Mouse (Mus musculus) mouse embryonic stem cell (cell line): ENCODE measurements at regions not wholly inside any gene's neighbourhood (a gene's known extent, or its start where the extent isn't known, plus 50 kb on each side); places are given as distances from the start of the nearest gene placed in this dataset.
"Not testable (repeated sequence)": the region's sequence is repeated elsewhere in the genome, so short reads cannot be mapped to it uniquely, and the experiment has no call there.

Source experiments
- in situ Hi-C, 2 experiments: fragments of 300-500 bp; cut with MboI; formaldehyde crosslinking; loops; 1 replicate in 1 of 2; 3 replicates in 1 of 2; pipeline ENCODE4 v1.14.3; 2019 to 2020; ENCODE audit warnings: low sequenced_read_pairs in 2 of 2, low pct_unique_long_range_greater_than_20kb in 1 of 2, mixed read lengths in 1 of 2; ENCODE audit not compliant: unreplicated experiment in 1 of 2

DNA sequence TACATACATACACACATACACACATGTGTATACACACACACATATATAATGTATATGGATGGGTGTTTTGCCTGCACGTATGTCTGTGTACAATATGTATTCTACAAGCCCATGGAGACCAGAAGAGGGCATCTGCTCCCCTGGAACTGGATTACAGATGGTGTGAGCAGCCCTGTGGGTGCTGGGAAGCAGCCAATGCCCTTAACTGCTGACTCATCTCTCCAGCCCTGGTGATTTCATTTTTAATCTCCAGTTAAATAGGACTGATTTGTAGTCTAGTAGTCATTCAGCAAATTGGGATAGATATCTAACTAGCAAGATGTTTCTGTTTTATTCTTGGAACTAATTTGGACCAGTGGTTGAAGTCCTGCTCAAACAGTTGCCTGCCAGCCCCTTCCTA, 94.1 kb downstream of the H2al2a start:
- in situ Hi-C loops = no loop called here

DNA sequence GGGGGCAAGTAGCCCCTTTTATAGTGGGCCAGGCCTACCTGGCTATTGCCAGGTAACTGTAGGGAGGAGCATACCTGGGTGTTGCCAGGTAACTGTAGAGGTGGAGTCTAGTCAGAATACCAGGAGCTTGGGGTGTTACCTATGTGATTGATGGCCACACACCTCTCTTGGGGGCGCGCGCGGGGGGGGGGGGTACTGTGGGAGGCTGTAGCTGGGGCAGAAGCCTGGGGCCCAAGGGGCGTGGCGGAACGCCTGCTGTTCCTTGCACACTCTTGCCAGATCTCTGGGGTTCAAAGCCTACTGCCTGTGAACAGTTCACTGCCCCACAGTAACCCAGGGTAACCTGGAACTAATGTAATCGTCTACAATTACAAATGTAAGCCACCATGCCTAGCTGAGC, 96.6 kb downstream of the H2al2a start:
- in situ Hi-C loops = no loop called here

DNA sequence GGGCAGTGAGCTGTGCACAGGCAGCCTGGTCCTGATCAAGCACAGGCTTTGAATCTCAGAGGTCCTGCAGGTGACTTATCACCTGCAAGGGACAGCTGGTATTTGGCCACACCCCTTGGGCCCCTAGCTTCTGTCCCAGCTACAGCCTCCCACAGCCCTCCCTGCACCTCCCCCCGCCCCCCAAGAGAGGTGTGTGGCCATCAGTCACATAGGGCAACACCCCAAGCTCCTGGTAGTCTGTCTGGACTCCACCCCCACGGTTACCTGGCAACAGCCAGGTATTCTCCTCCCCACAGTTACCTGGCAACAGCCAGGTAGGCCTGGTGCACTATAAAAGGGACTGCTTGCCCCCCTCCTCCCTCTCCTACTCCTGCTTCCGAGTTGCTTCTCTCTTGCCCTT, 98.0 kb downstream of the H2al2a start:
- in situ Hi-C loops = no loop called here

DNA sequence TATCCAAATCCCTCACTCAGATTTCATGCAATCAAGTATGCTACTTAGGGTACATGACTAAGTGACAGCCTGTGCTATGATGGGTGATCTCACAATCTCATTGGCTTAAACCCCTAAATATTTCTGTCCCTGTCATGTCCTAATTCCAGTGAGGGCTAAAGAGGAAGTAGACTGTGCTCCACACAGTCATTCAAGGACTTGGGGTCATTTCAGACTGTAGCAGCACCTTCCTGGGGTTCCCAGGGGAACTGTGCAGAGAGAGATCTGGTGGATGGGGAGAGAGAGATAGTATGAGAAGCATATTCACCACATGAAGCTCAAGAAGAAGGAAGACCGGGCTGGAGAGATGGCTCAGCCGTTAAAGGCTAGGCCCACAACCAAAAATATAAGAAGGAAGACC, 100.7 kb downstream of the H2al2a start:
- in situ Hi-C loops = no loop called here

DNA sequence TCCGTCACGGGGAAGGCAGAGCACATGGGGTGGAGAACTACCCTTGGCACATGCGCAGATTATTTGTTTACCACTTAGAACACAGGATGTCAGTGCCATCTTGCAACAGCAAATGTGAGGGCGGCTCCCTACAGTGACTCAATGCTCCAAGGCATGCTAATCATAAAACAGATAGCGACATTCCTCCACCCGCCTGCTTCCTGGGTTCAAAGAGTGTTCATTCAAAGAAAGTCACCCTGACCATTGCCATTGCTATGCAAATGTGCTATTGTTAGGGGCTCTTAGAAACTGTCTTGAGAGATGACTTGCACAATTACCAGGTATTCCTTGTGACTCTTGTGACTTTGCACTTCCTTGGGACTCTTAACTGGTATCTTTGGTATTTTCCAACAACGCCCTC, 104.1 kb downstream of the H2al2a start:
- in situ Hi-C loops = not testable (repeated sequence)

DNA sequence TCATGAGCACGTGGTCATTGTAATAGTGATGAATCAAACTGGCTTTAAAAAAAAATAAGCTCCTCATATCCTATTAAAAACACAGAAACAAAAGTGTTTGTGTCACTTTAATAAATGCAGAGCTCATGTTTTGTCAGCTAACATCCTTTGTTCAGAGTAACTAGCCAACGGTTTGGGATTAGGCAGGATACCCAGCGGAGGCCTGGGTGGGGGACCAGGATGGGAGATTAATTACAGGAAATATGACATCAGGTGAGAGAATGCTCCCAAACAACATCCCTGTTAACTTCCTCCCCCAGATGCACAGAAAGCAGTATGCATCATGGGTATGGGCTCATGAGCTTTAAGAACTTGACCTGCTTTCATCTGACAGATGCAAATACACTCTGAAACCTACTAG, 109.1 kb downstream of the H2al2a start:
- in situ Hi-C loops = no loop called here

DNA sequence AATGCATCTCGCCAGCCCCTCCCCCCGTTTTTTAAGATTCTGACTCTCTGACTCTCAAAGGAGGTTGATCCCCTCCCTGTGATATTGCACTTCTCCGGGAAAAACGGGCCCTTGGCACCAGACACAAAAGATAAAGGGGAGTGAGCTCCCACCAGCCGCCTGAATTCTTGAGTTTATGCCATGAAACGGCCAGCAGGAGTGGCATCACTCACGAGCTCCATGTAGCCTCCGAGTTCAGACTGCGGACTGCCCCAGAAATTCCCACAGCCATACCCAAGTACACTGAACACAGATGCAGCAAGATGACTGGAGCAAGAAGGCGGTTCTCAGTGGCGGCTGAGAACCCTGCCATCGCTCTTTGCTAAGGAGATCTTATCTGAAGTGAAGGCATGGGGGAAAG, 114.4 kb downstream of the H2al2a start:
- in situ Hi-C loops = no loop called here

DNA sequence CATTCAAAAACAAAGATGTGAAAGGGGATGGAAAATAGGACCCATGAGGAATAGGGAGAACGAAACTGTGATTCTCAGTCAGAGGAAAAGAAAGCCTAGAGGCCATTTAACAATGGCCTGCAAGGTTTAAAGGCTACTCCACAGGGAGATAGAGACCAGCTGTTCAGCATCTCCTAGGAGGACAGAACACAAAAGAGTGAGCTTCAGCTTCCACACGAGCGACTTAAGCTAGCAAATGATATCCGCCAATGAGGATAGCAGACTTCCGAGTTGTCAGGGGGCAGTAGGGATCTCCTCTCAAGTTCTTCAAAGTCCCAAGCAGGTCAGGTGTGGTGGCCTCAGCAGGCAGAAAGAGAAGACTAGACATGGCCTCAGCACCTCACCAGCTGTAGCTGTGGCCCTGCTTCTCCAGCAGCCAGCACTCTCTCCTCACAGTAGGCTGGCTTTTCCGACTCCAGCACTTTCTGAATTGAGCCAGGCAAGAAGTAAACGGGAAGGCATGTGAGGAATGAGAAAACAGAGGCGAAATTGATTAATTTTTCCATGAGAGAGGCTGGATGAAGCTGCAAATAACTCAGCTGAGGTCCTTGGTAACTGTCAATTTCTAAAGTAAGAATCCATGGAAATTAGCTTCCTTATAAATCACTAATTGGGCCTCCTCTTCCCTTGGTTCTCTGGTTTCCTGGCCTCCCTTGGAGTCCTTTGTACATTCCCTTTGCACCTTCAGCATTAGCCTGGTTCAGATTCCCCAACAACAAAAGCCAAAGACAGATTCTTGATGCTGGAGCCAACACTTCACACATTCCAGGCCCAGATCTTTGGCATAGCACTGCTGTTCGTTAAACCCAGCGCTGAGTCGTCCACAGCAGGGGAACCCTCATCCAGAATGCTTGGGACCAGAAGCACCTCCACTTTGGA, 115.7 kb downstream of the H2al2a start:
- in situ Hi-C loops = no loop called here

DNA sequence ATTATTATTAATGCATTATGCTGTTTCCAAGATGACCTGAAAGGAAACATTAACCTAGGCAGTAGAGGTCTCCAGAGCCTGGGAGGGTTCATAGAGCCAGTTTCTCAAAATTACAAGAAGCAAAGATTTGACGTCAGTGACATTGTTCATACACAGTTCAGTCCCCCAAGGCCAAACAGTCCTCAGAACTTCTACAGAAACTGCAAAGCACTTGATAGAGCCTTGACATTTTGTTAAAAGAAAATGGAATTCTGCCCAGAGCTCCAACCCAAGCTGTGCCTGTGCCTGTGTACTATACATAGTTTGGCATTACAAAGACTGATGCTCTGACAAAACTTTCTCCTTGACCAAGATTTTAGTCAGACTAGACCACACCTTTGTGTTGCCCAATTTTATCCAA, 118.9 kb downstream of the H2al2a start:
- in situ Hi-C loops = no loop called here

DNA sequence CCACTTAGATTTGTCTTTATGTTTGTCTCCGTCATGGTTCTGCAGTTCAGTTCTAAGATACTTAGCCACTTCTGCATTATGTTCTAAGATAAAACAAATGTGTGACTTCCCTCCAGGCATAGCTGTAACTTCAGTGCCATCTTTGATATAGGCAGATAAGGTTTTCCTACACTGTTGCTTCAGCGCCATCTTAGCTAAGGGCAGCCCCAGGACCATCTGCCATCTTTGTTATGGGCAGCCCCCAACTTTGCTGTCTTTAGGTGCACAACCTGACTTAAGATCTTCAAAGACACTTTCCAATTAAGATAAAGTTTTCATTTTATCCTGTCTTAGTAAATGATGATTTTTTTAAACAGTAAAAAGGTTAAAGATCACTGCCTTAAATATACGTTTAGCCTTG, 119.8 kb downstream of the H2al2a start:
- in situ Hi-C loops = no loop called here

DNA sequence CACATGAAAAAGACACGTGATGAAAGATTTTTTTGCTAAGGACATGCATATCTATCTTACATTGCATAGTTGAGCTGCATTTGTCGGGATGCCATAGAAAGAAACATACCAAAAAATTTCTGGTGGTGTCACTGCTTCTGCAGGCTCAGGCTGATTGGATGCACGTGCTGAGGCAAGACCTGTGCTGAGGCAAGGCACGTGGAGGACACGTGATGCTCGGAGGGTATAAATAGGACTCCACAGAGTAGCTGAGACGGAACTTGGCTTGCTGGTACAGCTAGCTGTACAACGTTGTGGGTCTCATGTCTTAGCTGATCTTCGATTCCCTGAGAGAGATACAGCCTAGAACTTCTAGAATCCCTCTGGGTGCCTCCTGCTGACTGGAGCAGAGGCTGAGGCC, 120.6 kb downstream of the H2al2a start:
- in situ Hi-C loops = no loop called here

DNA sequence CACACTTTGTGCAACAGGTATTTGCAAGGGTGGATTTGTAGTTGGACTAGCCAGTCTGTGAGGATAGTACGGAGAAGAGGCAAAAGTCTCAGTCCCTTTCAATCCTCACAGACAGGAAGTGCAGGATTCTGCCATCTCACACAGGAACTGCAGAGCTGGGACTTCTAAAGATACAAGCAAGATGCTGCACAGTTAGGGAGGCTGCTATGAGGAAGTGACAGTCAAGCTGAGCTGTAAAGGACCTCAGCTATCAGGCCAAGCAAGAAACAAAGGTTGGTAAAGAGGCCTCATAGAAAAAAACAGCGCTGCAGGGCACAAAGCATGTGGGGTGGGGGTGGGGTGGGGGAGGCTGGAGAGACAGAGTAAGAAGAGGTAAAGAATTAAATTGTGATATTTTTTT, 126.2 kb downstream of the H2al2a start:
- in situ Hi-C loops = no loop called here

DNA sequence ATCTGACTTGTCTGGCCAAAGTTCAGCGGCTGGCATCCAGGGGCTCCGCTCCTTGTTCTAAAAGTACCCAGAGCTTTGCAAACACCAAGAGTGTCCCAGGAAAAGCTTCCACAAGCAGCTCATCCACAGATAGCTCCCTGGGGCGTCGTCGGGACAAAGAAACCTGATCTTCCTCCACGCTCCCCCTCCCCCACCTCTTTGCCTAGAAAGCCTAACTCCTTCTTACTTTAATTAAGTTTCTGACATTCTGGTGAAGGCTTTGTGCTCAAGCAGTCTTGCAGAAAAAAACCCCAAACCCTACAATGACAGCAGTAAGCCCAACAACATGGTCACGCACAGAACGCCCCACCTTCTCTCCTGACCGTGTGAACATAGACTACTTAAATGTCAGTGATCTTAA, 128.6 kb downstream of the H2al2a start:
- in situ Hi-C loops = no loop called here

DNA sequence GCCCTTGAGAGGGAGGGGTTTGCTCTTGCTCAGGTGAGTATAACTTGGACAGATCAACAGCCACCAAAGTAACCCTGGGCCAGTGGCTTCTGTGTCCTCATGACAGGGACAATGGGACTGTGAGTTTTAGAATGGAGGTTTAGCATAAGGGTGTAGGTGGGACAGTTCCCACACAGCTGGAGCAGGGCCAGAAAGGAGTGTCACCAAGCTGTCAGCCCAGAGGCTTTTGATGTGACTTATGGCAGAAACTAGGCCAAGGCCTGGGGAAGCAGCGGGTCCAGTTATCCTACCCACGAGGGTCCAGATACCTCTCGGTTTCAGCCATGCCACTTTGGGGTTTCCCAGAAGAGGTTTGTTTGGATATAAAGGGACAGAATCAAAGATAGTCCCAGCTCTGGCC, 129.4 kb downstream of the H2al2a start:
- in situ Hi-C loops = no loop called here

DNA sequence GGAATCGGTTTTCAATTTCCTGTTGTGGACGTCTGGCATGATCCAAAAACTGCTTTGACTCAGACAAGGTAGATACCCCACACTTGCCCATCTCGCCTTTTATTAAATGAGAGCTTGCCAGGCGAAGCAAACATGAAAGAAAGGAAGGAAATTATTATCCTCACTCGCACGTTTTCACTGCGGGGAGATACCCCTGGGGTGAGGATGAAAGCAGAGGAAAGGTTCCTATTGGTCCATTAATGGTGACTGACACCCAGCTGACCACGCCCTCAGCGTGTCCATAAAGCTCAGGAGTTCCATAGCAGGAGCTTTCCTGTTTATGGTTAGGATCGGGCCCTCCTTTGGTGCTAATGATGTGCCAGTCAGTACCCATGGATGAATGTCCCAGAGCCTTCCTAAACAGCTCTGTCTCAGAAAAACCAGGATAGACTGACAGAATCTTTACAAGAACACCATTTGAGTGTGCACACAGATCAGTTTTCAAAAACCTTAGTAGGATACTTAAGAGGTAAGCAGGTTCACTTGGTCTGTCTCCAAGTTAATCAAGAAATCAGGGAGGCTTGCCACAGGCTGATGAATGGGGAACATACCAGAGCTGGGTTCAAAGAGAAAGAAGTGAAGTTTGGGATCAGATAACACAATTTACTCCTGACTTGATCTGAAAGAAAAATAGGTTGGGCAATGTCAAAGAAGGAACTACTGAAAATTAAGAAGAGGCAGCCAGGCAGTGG, 130.7 kb upstream of the Nebl start:
- in situ Hi-C loops = no loop called here

DNA sequence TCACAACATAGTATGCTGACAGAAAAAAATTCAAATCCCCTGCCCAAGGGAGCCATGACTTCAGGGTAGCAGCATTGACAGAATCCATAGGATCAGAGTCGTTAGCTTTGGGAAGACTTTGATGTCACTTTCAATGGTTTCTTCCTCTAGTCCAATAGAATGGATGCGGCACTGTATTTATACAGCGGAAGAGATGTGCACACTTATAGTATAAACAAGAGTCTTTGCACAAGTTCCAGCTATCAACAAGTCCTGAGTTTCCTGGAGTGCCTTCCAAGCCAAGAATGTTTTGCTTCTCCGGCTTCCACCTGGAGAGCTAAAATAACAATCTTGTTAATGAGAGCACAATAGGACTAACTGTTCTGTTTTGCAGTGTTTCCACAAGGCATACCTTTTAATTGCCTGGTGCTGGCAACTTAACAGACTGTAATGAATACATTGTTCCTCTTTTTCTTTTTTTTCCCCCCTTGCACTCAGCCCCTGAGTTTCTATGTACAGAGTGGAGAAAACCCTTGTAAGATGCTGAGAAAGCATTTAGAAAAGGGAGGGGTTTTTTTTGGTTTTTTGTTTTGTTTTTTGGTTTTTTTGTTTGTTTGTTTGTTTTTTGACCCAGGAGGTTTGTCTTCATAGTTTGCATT, 129.8 kb upstream of the Nebl start:
- in situ Hi-C loops = no loop called here

DNA sequence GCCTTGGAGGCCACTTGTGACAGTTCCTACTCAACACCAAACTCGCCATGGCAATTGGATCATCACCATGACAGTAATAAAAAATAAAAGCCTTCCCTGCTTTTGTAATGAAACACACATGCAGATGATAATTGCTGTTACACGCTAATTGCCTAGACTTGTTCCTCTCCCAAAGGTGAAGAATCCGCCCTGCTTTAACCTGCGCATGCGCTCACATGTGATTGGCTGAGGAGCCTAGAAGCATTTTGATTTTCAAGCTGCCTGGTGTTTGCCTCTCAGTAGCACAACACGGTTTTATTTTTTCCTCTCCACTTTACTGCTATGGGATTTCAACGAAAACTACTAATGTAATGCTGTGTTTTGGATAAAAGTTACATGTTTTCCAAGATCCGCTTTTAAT, 128.0 kb upstream of the Nebl start:
- in situ Hi-C loops = no loop called here

DNA sequence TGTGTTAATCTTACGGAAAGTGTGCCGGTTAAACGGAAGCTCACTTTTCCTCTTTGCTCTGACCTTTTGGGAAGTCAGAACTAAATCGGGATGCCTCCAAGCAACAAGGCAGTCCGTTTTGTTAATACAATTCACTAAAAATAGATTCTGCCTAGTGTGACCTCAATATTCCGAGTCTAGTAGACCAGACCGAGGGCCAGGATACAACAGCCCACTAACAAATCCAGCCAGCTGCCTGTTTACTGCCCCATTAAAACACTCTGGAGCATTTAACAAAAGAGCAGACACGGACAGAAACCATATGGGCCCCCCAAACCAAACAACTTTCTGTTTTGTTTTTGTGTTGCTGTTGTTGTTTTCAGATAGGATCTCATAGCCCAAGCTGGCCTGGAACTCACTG, 127.1 kb upstream of the Nebl start:
- in situ Hi-C loops = no loop called here

DNA sequence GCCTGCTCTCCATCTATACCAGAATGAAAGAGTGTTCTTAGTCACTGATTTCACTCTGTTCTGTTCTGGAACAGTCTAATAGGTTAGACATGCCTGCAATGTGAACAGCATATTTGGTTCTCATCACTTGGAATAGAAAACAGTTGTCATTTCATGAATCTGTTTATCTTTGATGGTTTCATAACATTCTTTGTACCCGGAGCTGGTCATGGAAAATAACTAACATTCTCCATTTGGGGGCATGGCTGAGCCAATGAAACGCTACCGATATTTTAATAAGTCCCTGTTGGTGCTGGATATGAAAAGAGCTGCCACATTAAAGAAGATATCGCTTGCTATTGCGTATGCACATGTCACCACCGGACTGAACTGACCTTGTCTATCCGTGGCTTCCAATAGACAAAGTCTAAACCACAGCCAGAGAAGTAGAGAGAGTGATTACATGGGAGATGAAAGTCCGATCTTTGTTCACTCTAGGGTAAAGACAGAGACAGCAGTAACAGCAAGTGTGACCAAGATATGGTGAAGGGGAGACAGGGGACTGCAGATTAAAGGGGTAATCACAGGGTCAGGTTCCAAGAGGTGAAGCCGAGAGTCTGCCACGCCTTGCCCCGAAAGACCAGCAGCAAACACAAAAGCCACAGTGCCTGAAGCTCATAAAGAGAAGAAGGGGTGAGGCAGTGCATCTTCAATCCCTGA, 124.5 kb upstream of the Nebl start:
- in situ Hi-C loops = no loop called here
